Mouse (Mus musculus) regulatory T cell (primary cell): ENCODE data around the gene Clrn3.
"Not testable (repeated sequence)": the region's sequence is repeated elsewhere in the genome, so short reads cannot be mapped to it uniquely, and the experiment has no call there.

Experiments
- in situ Hi-C: fragments of 300-600 bp; cut with MboI, MseI; formaldehyde crosslinking; loops from one replicate; pipeline ENCODE4 v1.15.1; 2025; ENCODE audit warnings: high pct_unique_total_duplicates

Clrn3 gene

DNA sequence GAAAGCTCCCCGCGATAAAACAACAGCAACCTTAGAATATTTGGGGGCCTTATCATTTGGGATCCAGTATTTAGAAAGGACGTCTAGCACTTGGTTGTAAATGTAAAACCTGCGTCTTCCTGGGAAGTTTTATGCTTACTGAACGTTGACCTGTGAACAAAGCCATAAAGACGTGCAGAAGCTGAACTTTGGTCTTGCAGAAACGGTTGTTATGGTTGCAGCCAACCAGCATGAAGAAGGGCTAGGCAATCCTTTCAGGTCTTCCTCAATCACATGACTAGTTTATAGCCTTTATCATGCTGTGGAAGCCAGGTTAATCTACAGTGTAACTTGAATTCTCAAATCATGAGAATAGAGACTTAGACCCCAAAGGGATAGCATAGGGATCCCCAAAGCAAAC is at the start of gene Clrn3:
Clrn3 (minus strand) TSS at position 140 of the 400 bp plus-strand sequence.
- in situ Hi-C loops, result loop anchor here (25.0 kb wide), 1 partner anchor 1884 kb away; the partner anchor contains the start of gene 9430038I01Rik

DNA sequence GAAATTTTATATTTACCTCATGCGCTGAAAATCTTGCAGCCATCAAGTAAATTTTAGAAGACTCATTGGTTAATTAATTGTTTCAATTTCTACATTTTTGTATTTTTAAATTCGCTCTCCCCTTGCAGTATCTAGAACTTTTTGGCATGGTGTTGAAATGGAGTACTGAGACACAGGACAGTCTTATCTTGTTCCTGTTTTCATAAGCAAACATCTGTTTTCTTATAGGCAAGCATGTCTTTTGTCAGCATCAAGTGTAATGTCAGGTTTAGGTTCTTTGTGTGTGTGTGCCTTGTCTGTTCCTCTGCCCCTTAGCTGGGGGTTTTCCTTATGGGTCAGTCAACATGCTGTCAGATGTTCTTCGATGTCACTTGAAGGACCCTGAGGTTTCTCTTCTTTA is 47.9 kb upstream of the Clrn3 start:
- in situ Hi-C loops, result no loop called here

DNA sequence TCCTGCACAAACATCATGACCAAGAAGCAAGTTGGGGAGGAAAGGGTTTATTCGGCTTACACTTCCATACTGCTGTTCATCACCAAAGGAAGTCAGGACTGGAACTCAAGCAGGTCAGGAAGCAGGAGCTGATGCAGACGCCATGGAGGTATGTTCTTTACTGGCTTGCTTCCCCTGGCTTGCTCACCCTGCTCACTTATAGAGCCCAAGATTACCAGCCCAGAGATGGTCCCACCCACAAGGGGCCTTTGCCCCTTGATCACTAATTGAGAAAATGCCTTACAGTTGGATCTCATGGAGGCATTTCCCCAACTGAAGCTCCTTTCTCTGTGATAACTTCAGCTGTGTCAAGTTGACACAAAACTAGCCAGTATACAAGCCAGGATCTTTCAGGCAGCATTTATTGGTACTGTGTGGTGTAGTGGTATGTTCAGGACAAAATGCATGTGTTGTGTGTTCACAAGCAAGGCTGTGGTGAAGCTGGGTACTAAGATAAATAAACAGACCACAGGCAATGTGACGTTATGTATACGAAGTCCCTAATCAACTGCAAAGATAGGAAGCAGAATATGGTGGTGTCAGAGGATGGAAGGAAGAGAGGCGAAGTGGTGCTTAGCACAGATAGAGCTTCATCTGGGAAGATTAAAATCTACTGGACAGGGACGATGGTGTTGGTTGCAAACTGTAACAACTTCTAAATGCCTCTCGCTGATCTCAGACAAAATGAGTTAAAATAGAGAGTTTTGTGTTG is 47.0 kb upstream of the Clrn3 start:
- in situ Hi-C loops, result not testable (repeated sequence)

DNA sequence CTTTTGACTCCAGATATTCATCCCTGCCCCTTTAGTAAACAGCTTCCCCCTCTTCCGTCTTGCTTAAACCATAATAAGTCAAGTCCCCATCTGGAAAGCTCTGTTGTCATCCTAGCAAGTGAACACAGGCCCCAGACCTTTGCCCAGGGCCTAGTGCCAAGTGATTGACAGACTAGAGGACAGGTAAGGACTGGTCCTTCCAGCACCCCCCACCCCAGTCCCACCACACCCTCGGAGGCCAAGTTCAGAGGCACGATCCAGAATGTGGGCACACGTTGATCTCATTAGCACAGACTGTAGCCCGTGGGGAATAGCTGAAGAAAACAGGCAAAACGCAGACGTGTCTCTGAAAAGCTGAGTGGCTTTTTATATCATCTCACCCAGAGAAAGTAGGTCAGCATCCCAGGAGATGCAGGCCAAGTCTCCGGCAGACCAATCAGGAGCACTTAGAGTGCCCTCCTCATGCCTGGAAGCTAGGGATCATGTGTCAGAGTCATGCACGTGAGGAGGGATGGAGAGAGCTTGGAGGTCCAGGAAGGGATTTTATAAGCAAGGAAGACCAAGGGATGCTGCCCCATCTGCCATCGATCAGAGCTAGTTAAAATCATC is 43.6 kb upstream of the Clrn3 start:
- in situ Hi-C loops, result no loop called here

DNA sequence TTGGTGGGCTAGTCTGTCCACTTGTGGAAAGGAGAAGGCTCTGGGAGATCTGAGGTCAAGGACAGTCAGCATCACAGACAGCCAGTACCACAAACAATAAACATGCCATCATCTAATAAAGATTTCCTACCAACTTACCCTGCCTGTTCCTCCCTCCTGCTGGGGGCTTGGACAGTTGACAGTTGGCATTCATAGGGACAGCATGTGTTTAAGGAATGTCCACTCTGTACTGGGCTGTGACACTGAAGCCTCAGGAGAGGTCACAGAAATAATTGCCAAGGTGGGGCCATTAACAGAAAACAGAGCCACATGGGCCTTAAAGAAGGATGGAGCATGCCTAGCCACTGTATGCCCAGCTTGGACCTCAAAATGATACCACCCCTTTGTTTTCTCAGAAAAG is 42.9 kb upstream of the Clrn3 start:
- in situ Hi-C loops, result no loop called here

DNA sequence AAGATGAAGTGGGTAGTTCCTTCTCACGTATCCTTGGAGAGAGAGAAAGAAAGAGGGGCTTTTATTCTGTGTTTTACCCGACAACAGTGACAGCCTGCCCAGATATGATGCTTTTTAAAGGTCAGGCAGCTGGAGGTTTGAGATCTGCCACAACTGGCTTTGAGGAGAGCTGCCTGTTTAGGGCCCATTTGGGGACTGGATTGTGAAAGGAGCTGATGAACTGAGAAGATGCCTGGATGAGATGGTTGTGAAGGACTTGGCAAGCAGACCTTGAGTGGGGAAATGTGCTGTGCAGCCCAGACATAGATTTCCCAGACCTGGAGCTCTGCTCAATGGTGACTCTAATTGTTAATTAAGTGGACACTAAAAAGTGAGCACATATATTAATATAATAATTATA is 40.1 kb upstream of the Clrn3 start:
- in situ Hi-C loops, result no loop called here

DNA sequence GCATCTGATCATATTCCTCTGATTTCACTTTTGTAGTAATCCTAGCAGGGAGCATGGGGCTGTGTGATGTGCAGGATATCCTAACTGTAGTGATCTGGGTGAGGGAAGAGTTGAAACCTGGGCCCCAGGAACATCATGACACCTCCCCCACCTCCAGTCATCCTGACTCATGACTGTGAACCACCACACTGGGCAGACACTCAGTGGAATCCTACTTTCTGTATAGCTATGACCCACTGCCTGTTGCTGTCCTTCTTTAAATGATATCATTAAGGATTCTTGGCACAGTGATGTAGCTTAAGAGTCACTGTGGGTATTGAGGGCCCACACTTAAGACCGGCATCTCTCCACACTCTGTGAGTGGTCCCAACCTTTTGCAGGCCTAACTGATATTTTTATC is 39.1 kb upstream of the Clrn3 start:
- in situ Hi-C loops, result no loop called here

DNA sequence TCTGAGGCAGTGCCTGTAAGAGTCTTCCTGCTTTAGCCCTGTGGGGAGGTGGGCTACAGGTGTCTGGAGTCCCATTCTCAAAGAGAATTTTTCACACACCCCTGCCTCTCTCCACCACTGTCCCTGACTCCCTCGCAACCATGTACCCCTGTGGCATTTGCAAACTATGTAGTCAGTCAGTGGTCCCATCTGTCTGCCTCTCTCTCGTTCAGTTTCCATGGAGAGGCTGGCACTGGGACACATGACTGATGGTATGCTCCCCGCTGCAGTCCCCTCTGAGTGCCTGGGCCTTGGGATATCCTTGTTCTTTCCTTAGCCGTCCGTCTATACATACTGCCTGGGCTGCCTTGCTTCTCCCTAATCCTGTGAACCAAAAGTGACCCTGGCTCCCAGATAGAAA is 37.6 kb upstream of the Clrn3 start:
- in situ Hi-C loops, result no loop called here

DNA sequence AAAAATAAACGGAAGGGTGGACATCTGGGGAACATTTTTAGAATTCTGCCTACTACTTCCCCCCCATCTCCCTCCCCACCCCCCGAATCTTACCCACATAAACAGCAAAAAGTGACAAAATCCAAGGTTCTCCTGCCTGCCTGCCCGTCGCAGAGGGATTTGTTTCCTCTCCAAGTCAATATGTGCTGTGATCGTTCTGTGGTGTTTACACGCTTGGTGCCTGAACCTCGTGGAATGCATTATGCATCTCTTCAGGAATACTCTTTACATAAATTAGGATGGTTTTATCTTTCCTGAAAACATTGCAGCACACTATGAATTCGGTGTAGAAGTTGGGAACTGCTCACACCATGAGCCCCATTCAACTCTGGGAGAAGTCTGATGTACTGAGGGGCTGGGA is 35.6 kb upstream of the Clrn3 start:
- in situ Hi-C loops, result no loop called here

DNA sequence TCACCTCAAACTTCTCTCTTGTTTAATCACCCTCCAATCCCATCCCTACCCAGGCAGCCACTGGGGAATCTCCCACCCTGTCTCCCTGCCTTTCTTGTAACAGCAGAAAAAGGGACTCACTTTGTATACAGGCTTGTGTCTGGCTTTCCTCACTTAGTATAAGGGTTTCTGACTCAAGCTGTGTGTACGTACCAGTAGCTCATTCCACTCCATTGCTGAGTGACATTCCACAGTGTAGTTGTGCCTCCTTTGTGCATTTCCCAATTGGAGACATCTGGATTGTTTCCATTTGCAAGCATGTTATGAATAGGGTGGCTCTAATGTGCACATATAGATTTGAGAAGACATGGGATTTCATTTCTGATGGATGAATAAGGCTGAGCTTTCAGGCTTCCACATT is 31.8 kb upstream of the Clrn3 start:
- in situ Hi-C loops, result no loop called here

DNA sequence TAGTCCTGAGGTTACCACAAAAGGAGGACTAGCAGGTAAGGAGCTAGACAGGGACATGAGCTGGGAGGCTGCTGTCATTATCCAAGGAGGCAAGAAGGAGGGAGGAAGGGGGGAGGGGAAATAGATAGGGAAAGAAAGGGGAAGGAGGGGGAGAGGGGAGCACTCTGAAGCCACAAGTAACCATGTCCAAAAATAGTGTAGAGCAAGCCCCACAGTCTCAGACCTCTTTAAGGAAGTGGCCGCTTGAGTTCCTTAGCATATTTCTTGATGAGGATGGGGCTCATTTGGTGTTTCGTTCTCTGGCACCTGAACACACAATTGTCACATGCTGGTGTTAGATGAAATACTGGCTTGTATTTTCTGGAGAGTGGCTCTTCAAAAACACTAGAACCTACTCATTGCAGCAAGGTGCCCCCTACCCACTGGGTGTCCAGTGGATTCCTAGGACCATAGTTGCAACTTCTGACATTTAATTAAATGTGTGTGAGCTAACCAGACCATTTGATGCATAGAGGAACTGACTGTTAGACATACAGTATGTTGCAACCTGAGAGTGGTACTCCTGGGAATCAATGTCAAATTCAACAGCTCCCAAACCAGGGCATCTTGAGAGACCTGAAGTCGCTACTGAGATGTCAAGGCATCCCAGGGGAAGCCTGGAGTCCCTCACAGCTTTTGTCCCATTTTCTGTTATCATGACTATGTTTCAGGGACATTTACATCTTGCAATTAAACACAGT is 28.4 kb upstream of the Clrn3 start:
- in situ Hi-C loops, result no loop called here

DNA sequence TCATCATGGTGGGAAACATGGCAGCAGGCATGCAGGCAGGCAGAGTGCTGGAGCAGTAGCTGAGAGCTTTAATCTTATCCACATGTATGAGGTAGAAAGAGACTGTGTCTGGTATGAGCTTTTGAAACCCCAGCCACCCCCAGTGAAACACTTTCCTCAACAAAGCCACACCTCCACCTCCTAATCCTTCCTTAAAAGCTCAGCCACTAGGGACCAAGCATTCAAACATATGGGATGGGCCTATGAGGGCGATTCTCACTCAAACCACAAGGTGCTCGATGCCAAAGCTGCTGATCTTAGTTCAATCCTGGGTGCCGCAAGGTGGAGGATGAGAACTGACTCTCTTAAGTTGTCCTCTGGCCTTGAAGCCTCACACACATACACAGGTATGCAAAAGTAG is 25.1 kb upstream of the Clrn3 start:
- in situ Hi-C loops, result no loop called here

DNA sequence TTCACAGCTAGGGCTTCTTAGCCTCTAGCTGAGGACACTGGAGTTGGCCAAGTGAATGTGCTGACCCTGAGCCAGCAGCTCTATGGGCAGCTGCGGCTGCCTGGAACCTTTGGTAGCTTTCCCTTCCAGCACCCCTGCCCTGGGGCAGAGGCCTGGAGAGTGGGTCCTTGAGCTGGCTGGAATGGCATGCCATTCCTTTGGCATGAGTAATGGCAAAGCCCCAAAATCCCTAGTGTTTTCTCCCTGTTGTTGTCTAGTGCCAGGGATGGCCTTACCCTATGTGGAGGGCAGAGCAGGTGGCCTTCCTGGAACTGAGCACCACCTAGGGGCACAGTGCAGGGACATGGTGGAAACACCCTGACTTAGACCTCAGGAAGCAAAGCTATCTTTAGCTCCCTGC is 23.1 kb upstream of the Clrn3 start:
- in situ Hi-C loops, result no loop called here

DNA sequence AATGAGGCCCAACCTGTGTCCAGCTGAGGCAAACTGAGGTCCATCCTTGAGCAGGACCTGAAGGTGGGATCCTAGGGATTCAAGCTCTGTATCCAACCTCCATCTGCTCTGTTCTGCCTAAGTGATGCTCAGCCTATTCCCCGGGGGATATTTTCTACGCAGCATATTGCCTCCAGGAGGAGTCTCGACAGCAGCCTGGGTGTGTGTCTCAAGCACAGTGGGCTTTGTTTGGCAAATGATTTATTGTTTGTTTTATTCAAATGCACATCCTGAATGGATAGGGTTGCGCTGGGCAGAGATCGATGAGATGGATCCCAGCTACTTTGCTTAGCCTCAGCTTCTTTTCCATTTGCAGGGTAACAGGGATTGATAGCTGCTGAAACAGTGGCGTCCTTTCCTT is 20.0 kb upstream of the Clrn3 start:
- in situ Hi-C loops, result loop anchor here (25.0 kb wide), 1 partner anchor 1864 kb away; the partner anchor contains the start of gene 9430038I01Rik

DNA sequence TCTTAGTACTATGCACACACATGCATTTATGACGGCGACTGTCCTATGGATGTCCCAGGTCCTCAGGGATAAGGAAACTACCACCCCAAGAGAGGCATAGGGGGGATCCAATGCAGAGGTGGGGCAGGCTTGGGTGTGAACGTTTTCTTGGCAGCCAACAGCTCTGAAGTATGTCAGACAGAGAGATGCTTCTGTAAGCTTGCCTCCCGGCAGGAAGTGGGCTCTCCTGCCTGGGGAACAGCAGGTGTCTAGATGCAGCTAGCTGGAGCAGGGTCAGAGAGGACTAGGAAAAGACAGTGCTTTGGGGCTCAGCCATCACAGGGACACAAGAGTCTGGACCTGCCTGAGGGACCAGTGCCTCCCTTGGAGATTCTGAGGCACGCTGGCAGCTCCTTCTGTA is 18.1 kb upstream of the Clrn3 start:
- in situ Hi-C loops, result loop anchor here (25.0 kb wide), 1 partner anchor 1866 kb away; the partner anchor contains the start of gene 9430038I01Rik

DNA sequence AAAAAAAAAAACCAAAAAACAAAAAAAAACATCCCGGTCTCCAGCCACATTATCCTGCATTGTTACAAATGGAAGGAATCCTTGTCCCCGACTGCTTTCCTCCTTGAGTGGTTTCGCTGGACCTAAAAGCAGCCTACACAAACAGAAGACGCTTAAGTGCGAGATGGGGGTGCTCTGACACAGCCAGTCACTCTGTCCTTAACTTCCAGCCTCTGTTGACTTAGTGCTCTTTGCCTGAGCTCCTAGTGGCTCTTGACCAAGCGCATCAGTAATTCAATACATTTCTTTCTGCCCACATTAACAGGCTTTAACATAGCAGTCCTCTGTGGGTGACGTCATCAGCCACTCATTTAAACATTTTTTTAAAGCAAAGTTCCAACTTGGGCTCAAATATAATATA is 17.5 kb upstream of the Clrn3 start:
- in situ Hi-C loops, result loop anchor here (25.0 kb wide), 1 partner anchor 1866 kb away; the partner anchor contains the start of gene 9430038I01Rik

DNA sequence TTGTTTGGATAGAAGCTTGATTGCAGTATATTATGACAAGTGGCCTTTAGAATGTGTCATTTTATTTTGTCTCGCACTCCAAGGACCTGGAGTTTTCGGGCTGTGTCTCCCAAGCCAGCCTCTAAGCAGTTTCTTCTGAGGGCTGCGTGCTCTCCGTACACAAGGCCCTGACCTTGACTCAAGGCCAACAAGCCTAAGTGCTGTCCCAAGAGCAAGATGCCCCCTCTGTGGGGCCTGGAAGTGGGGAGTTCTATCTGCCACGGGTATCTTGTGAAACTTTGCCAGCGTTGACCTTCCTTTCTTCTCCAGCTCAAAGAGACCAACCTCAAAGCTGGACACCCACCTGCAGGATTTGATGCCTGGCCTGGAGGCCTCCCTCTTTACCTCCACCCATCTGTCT is 15.9 kb upstream of the Clrn3 start:
- in situ Hi-C loops, result loop anchor here (25.0 kb wide), 1 partner anchor 1868 kb away; the partner anchor contains the start of gene 9430038I01Rik

DNA sequence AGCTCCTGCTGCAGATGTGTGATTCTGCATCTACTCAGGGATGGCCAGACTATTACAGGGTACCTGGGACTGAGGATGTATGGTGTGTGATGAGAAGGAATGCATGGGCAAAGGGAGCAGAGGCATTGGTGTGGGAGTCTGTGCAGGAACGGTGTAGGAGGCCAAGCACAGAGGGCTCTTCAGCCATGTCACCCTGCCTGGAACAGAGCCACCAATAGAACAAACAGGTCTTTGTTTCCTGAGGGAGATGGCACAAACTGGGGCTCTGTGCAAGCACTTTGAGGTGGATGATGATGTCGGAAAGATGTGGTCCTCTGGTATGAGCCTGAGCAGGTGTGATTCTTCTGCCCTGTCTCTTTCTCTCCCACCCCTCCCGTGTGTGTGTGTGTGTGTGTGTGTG is 14.6 kb upstream of the Clrn3 start:
- in situ Hi-C loops, result loop anchor here (25.0 kb wide), 1 partner anchor 1869 kb away; the partner anchor contains the start of gene 9430038I01Rik

DNA sequence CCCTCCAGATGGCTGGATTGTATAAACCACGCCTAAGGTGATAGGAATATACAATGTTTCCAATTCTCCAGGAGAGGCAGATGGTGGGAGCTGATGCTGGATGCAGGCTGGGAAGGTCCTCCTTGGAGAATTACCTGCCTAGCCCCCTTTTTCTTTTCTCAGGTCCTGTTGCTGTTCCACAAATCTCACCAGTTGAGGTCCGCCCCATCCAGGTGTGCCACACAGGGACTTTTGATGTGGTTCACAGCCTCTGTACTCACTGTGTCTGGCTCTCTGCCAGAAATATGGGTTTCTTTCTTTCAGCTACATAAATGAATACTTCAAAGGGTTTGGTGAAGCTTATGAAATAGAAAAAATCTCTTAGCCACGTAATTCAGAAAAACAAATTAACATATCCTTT is 13.8 kb upstream of the Clrn3 start:
- in situ Hi-C loops, result loop anchor here (25.0 kb wide), 1 partner anchor 1870 kb away; the partner anchor contains the start of gene 9430038I01Rik

DNA sequence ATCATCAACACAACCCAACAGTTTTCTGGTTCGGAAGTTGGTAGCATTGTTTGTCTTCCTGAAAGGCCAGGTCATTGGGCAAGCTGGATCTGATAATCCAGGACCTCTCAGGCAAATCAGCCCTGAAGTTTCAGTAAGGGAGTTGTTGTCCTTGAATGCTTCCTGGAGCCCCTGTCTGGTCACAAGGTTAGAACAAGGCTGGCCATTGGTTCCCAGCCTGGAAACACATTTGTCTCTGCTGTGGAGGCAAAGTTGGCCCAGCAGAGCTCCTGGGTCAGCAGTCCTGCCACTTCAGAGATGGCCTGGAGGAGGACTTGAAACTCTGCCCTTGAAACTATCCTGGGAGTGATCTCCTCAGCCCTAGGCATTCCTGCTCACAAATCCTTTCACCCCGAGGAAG is 11.0 kb upstream of the Clrn3 start:
- in situ Hi-C loops, result loop anchor here (5.0 to 25.0 kb wide), 2 partner anchors 88 to 1873 kb away; partner anchors contain the start of gene 9430038I01Rik

DNA sequence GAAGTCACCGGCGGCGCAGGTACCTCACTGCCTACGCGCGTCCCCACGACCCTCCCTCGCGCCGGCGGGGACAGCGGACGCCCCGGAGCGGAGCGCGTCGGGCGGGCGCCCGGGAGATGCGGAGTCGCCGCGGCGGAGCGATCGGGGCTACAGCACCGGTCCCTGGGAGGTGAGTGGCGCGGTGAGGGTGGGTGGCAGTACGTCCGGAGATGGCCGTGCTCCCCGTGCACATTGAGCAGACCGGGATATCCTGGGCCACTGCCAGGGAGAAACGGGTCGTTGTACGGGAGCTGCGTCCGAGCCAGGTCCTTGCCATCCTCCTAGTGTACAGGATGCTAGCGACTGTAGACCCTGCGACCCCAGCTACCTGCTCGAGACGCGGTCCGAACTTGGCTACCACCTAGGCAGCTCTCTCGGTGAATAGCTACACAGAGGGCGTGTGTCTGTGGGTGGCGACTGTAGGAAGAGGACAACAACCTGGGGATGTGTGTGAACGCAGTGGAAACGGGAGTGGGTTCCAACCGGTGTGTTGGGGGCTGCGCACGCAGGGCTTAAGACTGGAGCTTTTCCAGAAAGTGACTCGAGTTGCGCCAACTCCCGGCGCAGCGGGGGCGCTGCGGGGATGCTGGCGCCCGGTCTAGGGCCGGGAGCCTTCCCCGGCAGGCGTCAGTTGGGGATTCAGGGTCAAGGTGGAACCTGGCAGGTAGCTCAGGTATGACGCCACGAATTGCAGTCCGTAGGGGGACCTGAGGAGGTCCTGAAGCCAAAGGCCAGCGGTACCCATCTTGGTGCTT is 9.7 kb upstream of the Clrn3 start:
- in situ Hi-C loops, result loop anchor here (5.0 to 25.0 kb wide), 2 partner anchors 89 to 1874 kb away; partner anchors contain the start of gene 9430038I01Rik
